Mouse (Mus musculus): ENCODE data around the gene Scml2. TPM values are rescaled to one million over a fixed set of nuclear protein-coding genes. Genes with fewer than 3 reads are reported as not detected.

Scml2 gene
- 0.20 and 0.37 TPM in 2 replicates for polyA plus RNA-seq (2012; ENCODE audit: low replicate concordance)

DNA sequence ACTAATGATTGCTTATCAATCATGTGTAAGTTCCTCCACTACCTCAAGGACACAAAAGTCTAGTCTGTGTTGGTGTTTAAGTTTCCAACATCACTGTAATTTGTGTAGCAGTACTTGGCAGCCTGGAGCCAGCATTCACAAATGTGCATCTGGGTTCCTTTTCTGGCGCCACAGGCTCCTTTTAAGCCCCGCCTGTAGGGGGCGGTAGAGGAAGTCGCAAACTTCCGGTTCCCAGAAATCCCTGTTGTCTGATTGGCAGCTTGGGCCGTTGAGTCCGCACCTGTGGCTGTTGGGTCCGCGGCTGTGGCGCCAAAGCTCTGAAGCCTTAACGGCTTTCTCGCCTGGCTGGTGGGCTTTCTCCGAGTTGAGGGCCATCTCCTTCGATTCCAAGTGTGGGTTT is at the start of gene Scml2:
Scml2 (plus strand) TSS at position 301 of the 400 bp plus-strand sequence.

DNA sequence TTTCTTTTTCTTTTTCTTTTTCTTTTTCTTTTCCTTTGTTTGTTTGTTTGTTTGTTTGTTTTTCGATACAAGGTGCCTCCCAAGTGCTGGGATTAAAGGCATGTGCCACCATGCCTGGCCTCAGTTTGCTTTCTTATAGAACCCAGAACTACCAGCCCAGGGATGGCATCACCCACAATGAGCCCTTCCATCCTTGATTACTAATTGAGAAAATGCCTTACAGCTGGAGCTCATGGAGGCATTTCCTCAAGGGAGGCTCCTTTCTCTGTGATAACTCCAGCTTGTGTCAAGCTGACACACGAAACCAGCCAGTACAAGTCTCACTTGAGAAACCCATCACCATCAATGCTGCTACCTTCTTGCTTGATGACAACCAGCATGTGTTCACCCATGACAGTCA is 170.2 kb downstream of the Scml2 start, which contains the start of gene Gm15262:
Gm15262 (plus strand) TSS at position 301 of the 400 bp plus-strand sequence.

Other genes with a start within 250 kb of the Scml2 start
- gene Gja6, start 210.1 kb upstream of the Scml2 start, polyA plus RNA-seq (2012; ENCODE audit: low replicate concordance) = not detected in 2 replicates
- 0.16 and 0.60 TPM in 2 replicates for gene Cdkl5, start 122.5 kb upstream of the Scml2 start, polyA plus RNA-seq (2012; ENCODE audit: low replicate concordance)
- not detected in 2 replicates for gene Gm15262, start 170.3 kb downstream of the Scml2 start, polyA plus RNA-seq (2012; ENCODE audit: low replicate concordance)